In genomic region chr6:128300134-128301001, GRCm38 (mm10) we compare ENCODE assay signal across 8 mouse cellular contexts. TPM values are rescaled to one million over a fixed set of nuclear protein-coding genes. Genes with fewer than 3 reads are reported as not detected.
DNase-seq lines count a peak whose midpoint lies in the region; ATAC-seq and TF ChIP-seq lines count a peak whose summit lies in the region.

Gene Tead4, minus strand, starts transcription at chr6:128300823.

- WGBS in hindbrain, embryonic 13.5 days: under 1% methylated on average over 74 of the region's 81 CpGs
- WGBS in limb, embryonic 15.5 days: under 1% methylated on average over 77 of the region's 81 CpGs
- under 1% methylated on average over 78 of the region's 81 CpGs for whole genome bisulfite sequencing in midbrain, embryonic 13.5 days
- WGBS in stomach, postnatal 0 days: under 1% methylated on average over 54 of the region's 81 CpGs

- H3K27ac ChIP-seq in hindbrain, embryonic 13.5 days: no peak within 1 kb of the TSS
- H3K27ac ChIP-seq in limb, embryonic 15.5 days: peak within 1 kb of the TSS; percentile 39
- no peak within 1 kb of the TSS for H3K27ac ChIP-seq in midbrain, embryonic 13.5 days
- H3K27ac ChIP-seq in stomach, postnatal 0 days (replicated peaks): peak within 1 kb of the TSS; percentile 82

- peaks cover 3% of the 10 kb centered on the region; the same call in 1 of the 2 replicates for H3K9me3 ChIP-seq in erythroblast, embryonic 14.5 days (ENCODE audit: control insufficient read depth, low read length)
- H3K9me3 ChIP-seq in hindbrain, embryonic 13.5 days: no peaks in the 10 kb centered on the region
- H3K9me3 ChIP-seq in limb, embryonic 15.5 days: no peaks in the 10 kb centered on the region
- no peaks in the 10 kb centered on the region for H3K9me3 ChIP-seq in midbrain, embryonic 13.5 days
- 0 out of 2 replicates have a peak, but pooled peaks cover 2% of the 10 kb centered on the region for H3K9me3 ChIP-seq in stomach, postnatal 0 days (ENCODE audit: control insufficient read depth, low read length)

- H3K36me3 ChIP-seq in erythroblast, embryonic 14.5 days (ENCODE audit: control insufficient read depth): no peaks in the 10 kb centered on the region
- no peaks in the 10 kb centered on the region for H3K36me3 ChIP-seq in hindbrain, embryonic 13.5 days
- H3K36me3 ChIP-seq in limb, embryonic 15.5 days: no peaks in the 10 kb centered on the region
- no peaks in the 10 kb centered on the region for H3K36me3 ChIP-seq in midbrain, embryonic 13.5 days
- no peaks in the 10 kb centered on the region for H3K36me3 ChIP-seq in stomach, postnatal 0 days (ENCODE audit: control insufficient read depth, insufficient read depth, low read length)

- TF ChIP-seq CTCF in stomach, postnatal 0 days (IDR thresholded peaks at IDR 0.05; ENCODE audit: low read depth): no peak

- peak; percentile 59 to 62 for DNase-seq in cerebellum, postnatal 10 days
- DNase-seq in gastrocnemius, adult 8-10 months (ENCODE audit: low spot score in 2 of 2): peak; percentile 23 to 44
- peak; percentile 85 for DNase-seq in stomach, postnatal 0 days (ENCODE audit: low spot score)

- H3K4me3 ChIP-seq in erythroblast, embryonic 14.5 days (replicated peaks): peak within 1 kb of the TSS; percentile 51
- peak within 1 kb of the TSS; percentile 67 for H3K4me3 ChIP-seq in hindbrain, embryonic 13.5 days
- H3K4me3 ChIP-seq in limb, embryonic 15.5 days: peak within 1 kb of the TSS; percentile 70
- peak within 1 kb of the TSS; percentile 65 for H3K4me3 ChIP-seq in midbrain, embryonic 13.5 days (replicated peaks)
- H3K4me3 ChIP-seq in stomach, postnatal 0 days (ENCODE audit: low read depth, low read length): peak within 1 kb of the TSS; percentile 65

- H3K4me1 ChIP-seq in erythroblast, embryonic 14.5 days (ENCODE audit: control insufficient read depth): peaks cover 4% of the 10 kb centered on the region; the same call in 1 of the 2 replicates
- H3K4me1 ChIP-seq in hindbrain, embryonic 13.5 days (replicated peaks): peaks cover 36% of the 10 kb centered on the region
- H3K4me1 ChIP-seq in limb, embryonic 15.5 days: peaks cover 37% of the 10 kb centered on the region
- peaks cover 19% of the 10 kb centered on the region for H3K4me1 ChIP-seq in midbrain, embryonic 13.5 days (replicated peaks)
- H3K4me1 ChIP-seq in stomach, postnatal 0 days (replicated peaks; ENCODE audit: control insufficient read depth, insufficient read depth): peaks cover 8% of the 10 kb centered on the region

- ATAC-seq in erythroblast, adult 5-6 weeks (replicated peaks; ENCODE audit: low FRiP score, poor library complexity, severe bottlenecking): no peak
- ATAC-seq in hindbrain, embryonic 13.5 days (ENCODE audit: low FRiP score): peak; percentile 58
- peak; percentile 78 for ATAC-seq in limb, embryonic 15.5 days (ENCODE audit: insufficient number of reproducible peaks, low FRiP score, low TSS enrichment, low read depth)
- peak; percentile 75 for ATAC-seq in midbrain, embryonic 13.5 days
- peak; percentile 93 for ATAC-seq in stomach, postnatal 0 days (ENCODE audit: low FRiP score, low TSS enrichment)

- H3K9ac ChIP-seq in hindbrain, embryonic 13.5 days: peak within 1 kb of the TSS; percentile 77
- peak within 1 kb of the TSS; percentile 44 for H3K9ac ChIP-seq in limb, embryonic 15.5 days
- H3K9ac ChIP-seq in midbrain, embryonic 13.5 days (replicated peaks): peak within 1 kb of the TSS; percentile 71
- peak within 1 kb of the TSS; percentile 70 for H3K9ac ChIP-seq in stomach, postnatal 0 days (ENCODE audit: low read length)

- H3K27me3 ChIP-seq in erythroblast, embryonic 14.5 days (ENCODE audit: control insufficient read depth): peaks cover 53% of the 10 kb centered on the region
- peaks cover 71% of the 10 kb centered on the region for H3K27me3 ChIP-seq in hindbrain, embryonic 13.5 days
- peaks cover 31% of the 10 kb centered on the region for H3K27me3 ChIP-seq in limb, embryonic 15.5 days
- peaks cover 59% of the 10 kb centered on the region for H3K27me3 ChIP-seq in midbrain, embryonic 13.5 days
- H3K27me3 ChIP-seq in stomach, postnatal 0 days (ENCODE audit: control insufficient read depth, insufficient read depth, low read length): no peaks in the 10 kb centered on the region; the same call in 1 of the 2 replicates

- TF ChIP-seq EP300 in stomach, postnatal 0 days (optimal IDR thresholded peaks at IDR 0.05): no peak

- H3K4me2 ChIP-seq in hindbrain, embryonic 13.5 days: peak within 1 kb of the TSS; percentile 100
- H3K4me2 ChIP-seq in limb, embryonic 15.5 days: peak within 1 kb of the TSS; percentile 98
- peak within 1 kb of the TSS; percentile 99 for H3K4me2 ChIP-seq in midbrain, embryonic 13.5 days (replicated peaks)
- H3K4me2 ChIP-seq in stomach, postnatal 0 days (replicated peaks; ENCODE audit: low read depth): peak within 1 kb of the TSS; percentile 97

RNA-seq across cellular contexts. Expression of gene Tead4, which starts in this region (rescaled TPM):
- not detected in 2 replicates for polyA plus RNA-seq in erythroblast, embryonic 14.5 days (2012)
- not detected in 2 replicates for total RNA-seq in erythroblast, adult 5-6 weeks (2015; ENCODE audit: low replicate concordance)
- total RNA-seq in erythroblast, adult 5-6 weeks (2017; ENCODE audit: low replicate concordance): not detected in 2 replicates
- 1 to 10 TPM; 6.0 to 8.1 (median 7.5) TPM for total RNA-seq in gastrocnemius, adult 8-10 months (2022)
- 0.53 and 0.70 TPM in 2 replicates for polyA plus RNA-seq in hindbrain, embryonic 13.5 days (2015; fragmentation: Nextera tagmentation; extraction: Ambion mirVana)
- polyA plus RNA-seq in limb, embryonic 15.5 days (2015; fragmentation: Nextera tagmentation; extraction: Ambion mirVana): 4.9 and 8.9 TPM in 2 replicates
- 0.23 and 0.65 TPM in 2 replicates for polyA plus RNA-seq in midbrain, embryonic 13.5 days (2015; fragmentation: Nextera tagmentation; extraction: Ambion mirVana)
- 1.5 and 2.2 TPM in 2 replicates for polyA plus RNA-seq in stomach, postnatal 0 days (2015; fragmentation: Nextera tagmentation; extraction: Ambion mirVana)

Comparison
In these comparisons a context has a peak if more than half of its experiments do, and no peak if none do; other contexts are left out.
1. RNA of gene Tead4 (total RNA-seq): 6.0 to 8.1 TPM in gastrocnemius, adult 8-10 months; not detected in erythroblast, adult 5-6 weeks; every median in the first group is over 4 times any median in the second.
2. Peak in ATAC-seq, H3K4me3 ChIP-seq, H3K9ac ChIP-seq and H3K4me2 ChIP-seq in hindbrain, embryonic 13.5 days; RNA of the gene not detected or under 1 TPM.
3. Peak in ATAC-seq, H3K4me3 ChIP-seq, H3K9ac ChIP-seq and H3K4me2 ChIP-seq in midbrain, embryonic 13.5 days; RNA of the gene not detected or under 1 TPM.
4. DNase-seq: peak in every context shown above with its lines; median percentile 85 in stomach, postnatal 0 days; 60 in cerebellum, postnatal 10 days; 34 in gastrocnemius, adult 8-10 months.
5. H3K27ac ChIP-seq: peak in limb, embryonic 15.5 days (single experiment) and stomach, postnatal 0 days (single experiment); none in hindbrain, embryonic 13.5 days (single experiment) and midbrain, embryonic 13.5 days (single experiment).
6. Peak in every context shown above with its lines, with median percentiles within 50 percentile points of each other: H3K4me3 ChIP-seq, H3K4me2 ChIP-seq and H3K9ac ChIP-seq.